Mouse (Mus musculus) small intestine, adult 2 months (tissue): Measurements from ENCODE around the gene Tex29.

Experiments used
- CTCF ChIP-seq: fragments of 200-500 bp; IDR thresholded peaks from 2 replicates; pipeline ENCODE4 v1.5.1; 2012; ENCODE audit warnings: low read depth, mild to moderate bottlenecking, control low read depth, inconsistent platforms, low read length, moderate library complexity, mixed read lengths; ENCODE audit not compliant: insufficient replicate concordance, insufficient read length; ENCODE audit errors: extremely low read depth
- POLR2A ChIP-seq: fragments of 200-500 bp; IDR thresholded peaks from 2 replicates; pipeline ENCODE4 v1.6.1; 2012; ENCODE audit warnings: low read depth, mild to moderate bottlenecking, control low read depth, inconsistent platforms, low read length, moderate library complexity

GRCm38 (mm10) chr8:11831939-11832338, 8.3 kb upstream of the Tex29 start:
- no peak for TF ChIP-seq POLR2A
- TF ChIP-seq CTCF = no peak
